Mouse (Mus musculus): ENCODE measurements at regions not wholly inside any gene's neighbourhood (a gene's known extent, or its start where the extent isn't known, plus 50 kb on each side); places are given as distances from the start of the nearest gene placed in this dataset.

DNA sequence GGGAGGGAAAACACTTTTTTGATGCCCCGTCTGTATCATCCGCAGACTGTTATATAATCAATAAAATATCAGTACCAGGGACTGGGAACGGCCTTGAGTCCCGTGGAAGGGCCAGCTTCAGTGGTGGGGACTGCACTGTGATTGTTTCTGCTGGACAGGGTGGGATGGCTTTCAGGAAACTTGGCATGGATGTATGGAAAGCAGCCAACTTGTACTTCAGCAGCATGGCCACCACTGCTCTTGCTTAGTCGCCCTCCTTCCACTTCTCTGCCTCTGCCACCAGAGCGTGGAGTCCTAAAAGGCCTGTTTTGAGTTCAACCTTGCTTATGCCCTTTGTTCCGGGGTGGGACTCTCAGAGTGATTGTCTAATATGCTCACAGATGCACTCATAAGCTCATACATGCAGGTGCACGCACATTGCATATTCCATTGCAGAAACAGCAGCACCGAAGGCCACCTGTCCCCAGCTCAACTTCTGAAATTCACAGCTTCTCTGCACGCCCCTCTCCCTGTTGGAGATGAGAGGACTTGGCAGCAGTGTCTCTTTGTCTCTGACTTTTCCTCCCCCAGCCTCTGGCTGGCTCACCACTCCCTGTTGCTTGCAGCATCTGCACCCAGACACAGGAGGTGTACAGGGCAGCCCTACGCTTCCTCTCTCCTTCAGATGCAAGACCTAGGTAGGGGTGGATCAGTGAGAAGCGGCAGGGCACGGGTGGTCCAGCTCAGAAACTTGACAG lies 91.0 kb upstream of the Grik3 start:
- Histone ChIP-seq H3K27ac (no peak overlapping the region), H3K27me3 (ENCODE audit: insufficient read depth, poor library complexity, severe bottlenecking) (peaks cover 21% of the 10 kb centered on the region; the same call in 1 of the 2 replicates)
- WGBS: 81% methylated on average over 13 of the region's 13 CpGs

DNA sequence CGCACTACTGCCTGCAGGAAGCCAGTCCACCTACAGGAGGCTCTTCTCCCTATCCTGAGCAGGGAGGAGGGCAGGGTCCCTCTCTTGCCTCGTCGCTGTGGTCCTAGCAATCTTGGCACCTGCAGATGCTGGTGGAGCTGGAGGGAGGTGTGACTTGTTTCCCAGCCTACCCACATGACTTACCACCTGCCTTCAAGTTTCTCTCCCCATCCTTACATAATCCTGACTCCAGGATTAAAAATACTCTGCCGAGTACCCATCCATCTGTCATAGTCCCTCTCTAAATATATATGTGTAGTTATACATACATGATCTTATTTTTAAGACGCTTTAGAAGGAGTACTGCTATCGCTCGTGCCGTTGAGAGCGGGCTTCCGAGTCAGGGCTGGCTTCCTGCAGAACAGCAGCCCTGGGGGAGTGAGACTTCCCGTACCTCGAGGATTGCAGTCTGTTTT lies 93.5 kb upstream of the Grik3 start:
- H3K9me3 ChIP-seq: no peaks in the 10 kb centered on the region
- WGBS: 53% methylated on average over 12 of the region's 12 CpGs
- no peak for DNase-seq (ENCODE audit: low spot score)
- no peak overlapping the region for H3K27ac ChIP-seq
- no peaks in the 10 kb centered on the region for H3K36me3 ChIP-seq
- H3K4me3 ChIP-seq: no peak overlapping the region
- peaks cover 20% of the 10 kb centered on the region; the same call in 1 of the 2 replicates for H3K27me3 ChIP-seq (ENCODE audit: insufficient read depth, poor library complexity, severe bottlenecking)
- H3K4me1 ChIP-seq: no peaks in the 10 kb centered on the region

More for the DNA sequence above, 91.0 kb upstream of the Grik3 start:
- no peak for DNase-seq (ENCODE audit: low spot score)
- H3K9me3 ChIP-seq: no peaks in the 10 kb centered on the region
- H3K4me1 ChIP-seq: no peaks in the 10 kb centered on the region
- H3K36me3 ChIP-seq: no peaks in the 10 kb centered on the region
- H3K4me3 ChIP-seq: no peak overlapping the region

DNA sequence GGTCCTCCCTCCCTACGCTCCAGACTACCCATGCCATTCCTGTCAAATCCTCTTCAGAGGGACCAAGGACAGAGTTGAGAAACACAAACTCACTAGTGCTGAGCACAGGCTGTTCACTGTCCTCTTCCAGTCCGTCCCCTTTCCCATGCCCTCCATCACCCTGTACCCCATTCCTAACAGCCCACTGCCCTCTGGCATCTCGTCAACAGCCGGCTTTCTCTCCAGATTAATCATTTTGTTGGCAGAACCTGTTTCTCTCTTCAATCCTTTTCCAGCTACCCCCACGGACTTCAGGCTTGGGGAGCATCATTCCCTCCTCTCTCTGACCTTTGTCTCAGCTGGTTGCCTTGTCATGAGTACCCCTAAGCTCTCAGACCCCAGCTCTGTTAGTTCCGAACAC lies 99.2 kb upstream of the Grik3 start:
- 62% methylated on average over 6 of the region's 6 CpGs for WGBS
- peaks cover 25% of the 10 kb centered on the region; the same call in 1 of the 2 replicates for H3K27me3 ChIP-seq (ENCODE audit: insufficient read depth, poor library complexity, severe bottlenecking)
- no peak for DNase-seq (ENCODE audit: low spot score)
- H3K36me3 ChIP-seq: no peaks in the 10 kb centered on the region
- no peak overlapping the region for H3K4me3 ChIP-seq
- H3K4me1 ChIP-seq: no peaks in the 10 kb centered on the region
- H3K27ac ChIP-seq: no peak overlapping the region
- H3K9me3 ChIP-seq: no peaks in the 10 kb centered on the region

DNA sequence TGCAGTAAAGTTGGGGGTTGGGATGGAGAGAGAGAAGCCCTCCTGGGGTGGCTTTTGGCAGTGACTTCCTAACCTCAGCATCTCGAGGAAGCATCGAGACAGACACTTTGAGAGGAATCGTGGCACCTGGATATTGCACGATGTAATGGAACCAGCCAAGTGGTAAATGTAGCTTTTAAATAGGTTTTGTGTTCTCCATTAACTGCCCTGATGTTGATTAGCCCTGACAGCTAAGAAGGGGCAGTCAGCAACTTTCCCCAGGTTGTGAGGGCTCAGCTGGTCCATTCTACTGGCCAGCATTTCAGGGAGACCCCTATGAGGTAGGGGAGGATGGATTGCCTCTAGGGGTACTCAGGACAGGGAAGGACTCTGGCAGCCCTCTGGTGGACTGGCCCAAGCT lies 104.7 kb upstream of the Grik3 start:
- no peak for DNase-seq (ENCODE audit: low spot score)
- Histone ChIP-seq H3K27me3 (ENCODE audit: insufficient read depth, poor library complexity, severe bottlenecking) (0 out of 2 replicates have a peak, but pooled peaks cover 15% of the 10 kb centered on the region), H3K4me3 (no peak overlapping the region), H3K4me1 (no peaks in the 10 kb centered on the region), H3K9me3 (no peaks in the 10 kb centered on the region), H3K27ac (no peak overlapping the region), H3K36me3 (no peaks in the 10 kb centered on the region)
- 57% methylated on average over 4 of the region's 4 CpGs for WGBS

DNA sequence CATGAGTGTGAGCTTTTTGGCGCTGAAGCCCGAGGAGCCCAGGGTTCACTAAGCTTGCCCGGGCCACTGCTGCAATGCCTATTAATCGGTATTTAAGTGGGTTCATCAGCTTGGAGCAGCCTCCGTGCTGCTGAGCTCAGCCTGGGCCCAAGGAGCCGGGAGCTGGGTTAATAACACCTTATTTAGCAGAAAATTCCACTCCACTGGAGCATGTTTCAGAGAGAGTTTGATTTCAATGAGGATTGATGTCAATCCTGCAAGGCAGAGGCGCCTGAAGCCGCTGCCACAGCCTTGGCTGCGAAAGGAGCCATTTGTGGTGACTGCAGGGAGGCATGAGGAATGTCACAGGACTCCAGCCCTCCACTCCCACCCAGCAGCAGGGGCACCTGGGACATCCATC lies 126.5 kb upstream of the Grik3 start:
- no peak overlapping the region for H3K27ac ChIP-seq
- 53% methylated on average over 9 of the region's 9 CpGs for WGBS
- H3K9me3 ChIP-seq: no peaks in the 10 kb centered on the region
- H3K4me3 ChIP-seq: no peak overlapping the region
- DNase-seq (ENCODE audit: low spot score): no peak
- H3K27me3 ChIP-seq (ENCODE audit: insufficient read depth, poor library complexity, severe bottlenecking): peaks cover 8% of the 10 kb centered on the region
- no peaks in the 10 kb centered on the region for H3K4me1 ChIP-seq
- H3K36me3 ChIP-seq: no peaks in the 10 kb centered on the region

DNA sequence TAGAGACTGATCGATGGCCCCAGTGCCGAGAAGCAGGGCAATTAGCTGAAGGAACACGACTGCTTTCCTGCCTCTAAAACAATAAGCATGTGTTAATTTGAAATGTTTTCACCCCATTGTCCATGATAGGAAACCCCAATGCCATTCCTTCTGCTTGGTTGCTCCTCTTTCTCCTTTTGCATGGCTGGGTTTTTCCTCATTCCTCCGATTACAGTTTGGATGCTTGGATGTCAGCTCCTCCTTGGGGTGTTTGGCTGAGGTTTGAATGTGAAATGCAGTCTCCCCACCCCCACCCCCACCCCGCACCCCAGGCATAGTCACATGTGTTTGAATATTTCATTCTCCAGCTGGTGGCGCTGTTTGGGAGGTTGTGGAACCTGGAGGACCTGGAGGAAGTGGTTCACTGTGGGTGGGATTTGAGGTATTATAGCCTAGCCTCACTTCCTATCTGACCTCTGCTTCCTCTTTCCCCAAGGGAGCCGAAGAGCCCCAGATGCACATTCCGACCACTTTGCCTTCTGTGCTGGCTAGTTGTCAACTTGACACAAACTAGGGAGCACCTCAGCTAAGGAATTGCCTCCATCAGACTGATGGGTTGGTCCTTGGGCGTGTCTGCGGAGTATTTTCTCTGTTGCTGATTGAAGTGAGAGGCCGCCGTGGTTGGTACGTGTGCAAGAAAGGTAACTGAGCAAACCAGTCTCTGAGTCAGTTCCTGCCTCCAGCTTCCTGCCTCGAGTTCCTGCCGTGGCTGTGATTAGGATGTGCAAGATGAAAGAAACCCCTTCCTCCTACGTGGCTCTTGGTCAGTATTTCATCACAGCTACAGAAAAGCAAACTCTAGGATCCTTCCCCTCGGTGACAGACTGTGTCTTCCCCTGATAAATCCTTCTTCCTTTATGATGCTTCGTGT lies 128.6 kb upstream of the Grik3 start:
- Histone ChIP-seq H3K4me1 (no peaks in the 10 kb centered on the region), H3K27ac (no peak overlapping the region), H3K4me3 (no peak overlapping the region), H3K36me3 (no peaks in the 10 kb centered on the region), H3K9me3 (no peaks in the 10 kb centered on the region), H3K27me3 (ENCODE audit: insufficient read depth, poor library complexity, severe bottlenecking) (peaks cover 8% of the 10 kb centered on the region)
- 57% methylated on average over 18 of the region's 18 CpGs for WGBS
- no peak for DNase-seq (ENCODE audit: low spot score)

DNA sequence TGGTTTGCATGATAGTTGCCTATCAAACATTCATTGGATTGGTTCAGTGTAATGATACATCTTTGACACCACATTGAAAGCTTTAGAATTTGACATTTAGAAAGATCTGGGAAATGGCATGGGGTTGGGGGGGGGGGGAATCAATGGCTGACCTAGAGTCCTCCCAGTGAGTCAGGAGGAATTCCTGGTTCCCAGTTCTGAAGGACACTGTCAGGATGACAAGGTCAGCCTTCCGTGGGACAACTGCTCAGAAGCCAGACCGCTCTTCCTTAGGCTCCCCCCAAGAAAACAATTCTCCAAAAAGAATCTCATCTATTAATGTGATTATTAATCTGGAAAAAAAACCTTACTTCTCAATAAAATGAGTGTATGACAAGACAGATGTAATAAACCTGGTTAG lies 132.1 kb upstream of the Grik3 start:
- H3K36me3 ChIP-seq: no peaks in the 10 kb centered on the region
- no peak overlapping the region for H3K27ac ChIP-seq
- H3K27me3 ChIP-seq (ENCODE audit: insufficient read depth, poor library complexity, severe bottlenecking): peaks cover 4% of the 10 kb centered on the region
- no peaks in the 10 kb centered on the region for H3K9me3 ChIP-seq
- no peaks in the 10 kb centered on the region for H3K4me1 ChIP-seq
- DNase-seq (ENCODE audit: low spot score): no peak
- H3K4me3 ChIP-seq: no peak overlapping the region
- 72% methylated on average over 2 of the region's 2 CpGs for WGBS

DNA sequence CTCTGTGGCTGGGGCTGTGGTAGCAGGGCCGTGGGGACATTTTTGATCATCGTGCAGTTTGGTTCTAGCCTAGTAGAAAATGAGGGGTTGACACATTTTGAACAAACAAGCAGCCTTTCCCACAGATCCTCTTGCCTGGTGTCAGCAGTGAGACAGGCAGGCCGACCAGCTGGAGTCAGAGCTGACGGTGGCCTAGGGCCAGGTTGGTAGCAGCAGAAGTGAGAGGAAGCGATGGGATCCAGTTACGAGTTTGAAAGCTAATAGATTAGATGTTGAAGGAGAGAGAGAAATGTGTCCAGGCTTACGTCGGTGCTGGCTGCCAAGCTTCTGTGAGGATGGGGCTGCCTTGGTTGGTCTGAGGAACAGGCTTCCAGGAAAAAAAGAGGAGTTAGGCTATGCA lies 134.1 kb upstream of the Grik3 start:
- Histone ChIP-seq H3K4me3 (no peak overlapping the region), H3K4me1 (no peaks in the 10 kb centered on the region)
- WGBS: 29% methylated on average over 8 of the region's 8 CpGs

DNA sequence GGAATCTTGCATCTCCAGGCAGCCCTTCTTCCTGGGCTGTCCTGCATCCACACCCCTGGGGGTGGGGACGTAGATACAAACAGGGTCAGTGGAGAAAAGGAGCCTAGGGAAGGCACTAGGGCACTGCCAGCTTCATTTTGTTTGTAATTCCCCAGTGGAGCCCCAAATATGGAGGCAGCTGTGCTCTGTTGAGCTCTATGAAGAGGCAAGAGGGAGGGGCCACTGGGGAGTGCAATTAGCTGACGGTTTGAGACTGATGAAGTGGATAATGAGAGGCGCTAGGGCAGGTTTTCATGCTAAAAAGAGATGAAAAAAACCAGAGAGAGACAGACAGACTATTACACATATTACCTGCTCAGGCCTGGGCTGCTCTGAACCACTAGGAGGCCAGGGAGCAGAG lies 135.8 kb upstream of the Grik3 start:
- no peaks in the 10 kb centered on the region; the same call in 1 of the 2 replicates for H3K27me3 ChIP-seq (ENCODE audit: insufficient read depth, poor library complexity, severe bottlenecking)
- DNase-seq (ENCODE audit: low spot score): no peak
- no peak overlapping the region for H3K27ac ChIP-seq
- no peaks in the 10 kb centered on the region for H3K9me3 ChIP-seq
- no peaks in the 10 kb centered on the region for H3K36me3 ChIP-seq
- 58% methylated on average over 3 of the region's 3 CpGs for WGBS
- no peak overlapping the region for H3K4me3 ChIP-seq
- no peaks in the 10 kb centered on the region for H3K4me1 ChIP-seq

More for the DNA sequence above, 134.1 kb upstream of the Grik3 start:
- no peak for DNase-seq (ENCODE audit: low spot score)
- Histone ChIP-seq H3K27me3 (ENCODE audit: insufficient read depth, poor library complexity, severe bottlenecking) (peaks cover 4% of the 10 kb centered on the region), H3K27ac (no peak overlapping the region), H3K9me3 (no peaks in the 10 kb centered on the region), H3K36me3 (no peaks in the 10 kb centered on the region)

DNA sequence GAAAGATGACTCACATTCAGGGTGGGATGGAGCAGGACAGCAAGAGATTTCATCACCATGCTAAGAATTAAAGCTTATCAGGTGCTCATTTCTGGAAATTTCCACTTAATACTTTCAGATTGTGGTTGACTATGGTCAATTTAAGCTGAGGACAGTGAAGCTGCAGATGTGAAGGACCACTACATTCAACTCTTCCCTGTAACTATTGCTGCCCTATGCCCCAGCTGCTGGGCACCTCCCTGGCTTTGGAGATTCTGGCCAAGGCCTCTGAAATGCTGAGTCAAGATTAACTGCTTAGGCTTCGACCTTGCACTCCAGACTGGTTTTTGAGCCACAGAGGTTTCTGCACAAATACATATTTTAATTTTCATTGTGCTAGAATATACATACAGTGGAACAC lies 140.4 kb upstream of the Grik3 start:
- Histone ChIP-seq H3K9me3 (no peaks in the 10 kb centered on the region), H3K36me3 (no peaks in the 10 kb centered on the region), H3K4me1 (no peaks in the 10 kb centered on the region), H3K4me3 (no peak overlapping the region), H3K27me3 (ENCODE audit: insufficient read depth, poor library complexity, severe bottlenecking) (no peaks in the 10 kb centered on the region), H3K27ac (no peak overlapping the region)
- WGBS: 55% methylated on average over 1 of the region's 1 CpGs
- no peak for DNase-seq (ENCODE audit: low spot score)

DNA sequence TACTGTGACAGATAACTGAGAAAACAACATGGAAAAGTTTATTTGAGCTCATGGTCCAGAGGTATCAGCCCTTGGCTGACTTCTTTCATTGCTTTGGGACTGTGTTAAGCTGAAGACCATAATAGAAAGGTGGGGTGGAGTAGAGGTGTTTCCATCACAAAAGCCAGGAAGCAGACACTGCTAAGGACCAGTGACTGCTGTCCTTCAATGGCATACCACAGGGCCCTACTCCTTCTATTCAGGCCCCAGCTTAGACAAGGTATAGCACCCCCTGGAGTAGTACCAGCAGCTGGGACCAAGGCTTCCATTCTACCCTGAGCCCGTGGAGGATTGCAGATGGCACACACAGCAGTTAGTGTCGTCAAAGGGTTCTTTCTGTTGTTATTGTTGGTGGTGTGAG lies 151.4 kb upstream of the Grik3 start:
- Histone ChIP-seq H3K27me3 (ENCODE audit: insufficient read depth, poor library complexity, severe bottlenecking) (no peaks in the 10 kb centered on the region), H3K36me3 (no peaks in the 10 kb centered on the region), H3K4me1 (no peaks in the 10 kb centered on the region), H3K4me3 (no peak overlapping the region), H3K27ac (no peak overlapping the region), H3K9me3 (no peaks in the 10 kb centered on the region)
- no peak for DNase-seq (ENCODE audit: low spot score)
- WGBS: 66% methylated on average over 2 of the region's 2 CpGs

DNA sequence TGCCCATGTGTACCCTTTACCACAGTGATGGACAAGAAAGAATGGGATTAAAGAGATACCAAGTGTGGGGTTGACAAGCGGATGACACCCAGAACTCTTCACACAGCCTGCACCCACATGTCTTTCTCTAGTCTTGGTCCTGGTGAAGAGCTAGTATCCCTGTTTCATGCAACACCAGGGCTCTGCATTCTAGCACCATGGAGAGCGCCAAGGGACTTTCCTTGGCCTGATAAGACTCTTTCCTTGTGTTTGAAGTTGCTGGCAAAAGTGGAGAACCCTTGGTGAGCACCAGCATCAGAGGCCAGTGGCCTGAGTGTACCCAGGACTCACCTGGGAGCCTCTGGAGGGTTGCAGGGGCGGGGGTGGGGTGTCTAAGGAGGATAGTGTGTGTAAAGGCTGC lies 161.7 kb upstream of the Grik3 start:
- Histone ChIP-seq H3K4me3 (no peak overlapping the region), H3K4me1 (no peaks in the 10 kb centered on the region), H3K36me3 (no peaks in the 10 kb centered on the region), H3K9me3 (no peaks in the 10 kb centered on the region), H3K27ac (no peak overlapping the region), H3K27me3 (ENCODE audit: insufficient read depth, poor library complexity, severe bottlenecking) (no peaks in the 10 kb centered on the region)
- DNase-seq (ENCODE audit: low spot score): no peak
- WGBS: 20% methylated on average over 3 of the region's 3 CpGs

DNA sequence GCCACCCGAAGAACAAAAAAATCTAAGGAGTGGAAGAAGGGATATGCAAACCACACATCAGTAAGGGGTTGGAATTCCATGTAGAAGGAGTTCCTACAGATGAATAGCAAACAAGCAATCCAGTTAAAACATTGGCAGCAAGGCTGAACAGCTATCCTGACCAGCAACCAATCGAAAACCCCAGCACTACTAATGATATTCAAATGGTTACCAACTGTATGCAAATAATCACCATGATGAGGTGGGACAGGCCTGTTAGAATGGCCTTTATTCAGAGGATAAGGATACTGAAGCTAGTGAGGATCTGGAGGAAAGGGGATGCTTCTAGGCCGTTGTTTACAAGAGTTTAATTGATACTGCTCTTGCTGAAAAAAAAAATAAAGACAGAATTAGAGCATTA lies 166.0 kb upstream of the Grik3 start:
- Histone ChIP-seq H3K27me3 (ENCODE audit: insufficient read depth, poor library complexity, severe bottlenecking) (no peaks in the 10 kb centered on the region), H3K27ac (no peak overlapping the region), H3K4me1 (no peaks in the 10 kb centered on the region), H3K4me3 (no peak overlapping the region), H3K9me3 (no peaks in the 10 kb centered on the region), H3K36me3 (no peaks in the 10 kb centered on the region)
- 76% methylated on average over 3 of the region's 3 CpGs for WGBS
- DNase-seq (ENCODE audit: low spot score): no peak

Data from heart, embryonic 10.5 days (tissue).